Mouse (Mus musculus): ENCODE results near the gene Gtf2ird1.

DNA sequence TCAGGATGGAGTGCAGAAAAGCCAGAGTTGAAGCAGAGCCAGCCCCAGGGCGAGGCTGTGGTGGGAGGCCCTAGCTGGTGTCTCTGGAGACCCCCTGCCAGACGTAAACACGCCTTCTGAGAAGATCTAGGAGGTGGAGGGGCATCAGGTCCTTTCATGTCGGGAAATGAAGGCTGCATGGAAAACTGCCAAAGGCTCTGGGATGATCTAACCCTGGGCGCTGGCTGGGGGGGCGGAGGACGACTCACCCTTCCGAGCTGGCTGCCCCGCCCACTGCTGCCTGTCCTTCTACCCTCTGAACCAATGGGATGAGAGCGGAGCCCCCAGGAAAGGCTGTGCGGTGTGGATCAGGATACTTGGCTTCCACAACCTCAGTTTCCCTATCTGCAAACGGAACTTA, 16.4 kb downstream of the Gtf2ird1 start:
- TF ChIP-seq CTCF (conservative IDR thresholded peaks at IDR 0.05; ENCODE audit: low read length) (no peak), POU5F1 (IDR thresholded peaks at IDR 0.05; ENCODE audit: borderline replicate concordance, low read length) (no peak)
